Mouse (Mus musculus) CH12.LX (cell line): ENCODE data around the gene Fpr3. TPM values are rescaled to one million over a fixed set of nuclear protein-coding genes. Genes with fewer than 3 reads are reported as not detected.

Experiments
- DNase-seq: peaks from one replicate; pipeline ENCODE4 v3.0.0-alpha.2; 2013; ENCODE audit errors: extremely low read depth
- H3K27ac ChIP-seq: 2 replicates; pipeline ENCODE4 v1.5.1; 2012; ENCODE audit warnings: low read depth, mild to moderate bottlenecking, control low read depth, moderate library complexity; ENCODE audit not compliant: insufficient read depth
- H3K27me3 ChIP-seq: replicated peaks from 2 replicates; pipeline ENCODE3; 2012; ENCODE audit warnings: inconsistent platforms
- H3K36me3 ChIP-seq, 2 experiments: replicated peaks in 1 of 2; 2 replicates each; pipeline versions ENCODE3 to v1.6.1; 2012; ENCODE audit warnings: inconsistent platforms in 1 of 2, low read length in 1 of 2, mild to moderate bottlenecking in 1 of 2, mixed read lengths in 1 of 2, moderate library complexity in 1 of 2; ENCODE audit not compliant: control insufficient read depth in 1 of 2, insufficient read depth in 1 of 2
- H3K4me1 ChIP-seq, 2 experiments: 2 replicates each; pipeline ENCODE4 v1.6.1; 2012; ENCODE audit warnings: inconsistent platforms in 1 of 2, moderate library complexity in 1 of 2; ENCODE audit not compliant: insufficient read depth in 2 of 2, control insufficient read depth in 1 of 2
- H3K4me2 ChIP-seq: 2 replicates; pipeline ENCODE4 v1.6.1; 2012; ENCODE audit warnings: low read depth, mild to moderate bottlenecking, control low read depth; ENCODE audit not compliant: poor library complexity, insufficient read depth, severe bottlenecking
- H3K4me3 ChIP-seq, 3 experiments: fragments of 150-350 bp in 1 of 3; sonication (generic) in 1 of 3; replicated peaks in 1 of 3; 2 replicates each; pipeline versions ENCODE3 to v1.5.1; 2011 to 2012; ENCODE audit warnings: low read depth in 2 of 3, low read length in 2 of 3, mild to moderate bottlenecking in 2 of 3, moderate library complexity in 2 of 3, control low read depth in 1 of 3, improper control_type of control experiment in 1 of 3, inconsistent platforms in 1 of 3, mixed read lengths in 1 of 3; ENCODE audit not compliant: poor library complexity in 1 of 3
- H3K79me2 ChIP-seq: replicated peaks from 2 replicates; pipeline ENCODE4 v1.6.1; 2012; ENCODE audit warnings: mild to moderate bottlenecking, moderate library complexity; ENCODE audit not compliant: control insufficient read depth, poor library complexity, insufficient read depth, severe bottlenecking; ENCODE audit errors: extremely low read depth
- H3K9ac ChIP-seq: 2 replicates; pipeline ENCODE4 v1.6.1; 2012; ENCODE audit warnings: low read depth, mild to moderate bottlenecking, control low read depth, moderate library complexity; ENCODE audit not compliant: insufficient read depth
- H3K9me3 ChIP-seq: replicated peaks from 2 replicates; pipeline ENCODE3; 2012; ENCODE audit warnings: low read length, inconsistent platforms, mixed read lengths
- CHD2 ChIP-seq: IDR thresholded peaks from 2 replicates; pipeline ENCODE4 v1.6.1; 2011; ENCODE audit warnings: low read length, improper control_type of control experiment
- CTCF ChIP-seq, 2 experiments: IDR thresholded peaks in 1 of 2; conservative IDR thresholded peaks in 1 of 2; 2 replicates each; pipeline ENCODE4 v1.5.1; 2011 to 2012; ENCODE audit warnings: low read depth in 2 of 2, low read length in 2 of 2, improper control_type of control experiment in 1 of 2, inconsistent platforms in 1 of 2, mild to moderate bottlenecking in 1 of 2, moderate library complexity in 1 of 2
- ELF1 ChIP-seq: IDR thresholded peaks from 2 replicates; pipeline ENCODE4 v1.6.1; 2014; ENCODE audit warnings: low read depth, mild to moderate bottlenecking, inconsistent platforms, low read length, improper control_type of control experiment
- EP300 ChIP-seq: IDR thresholded peaks from 2 replicates; pipeline ENCODE4 v1.6.1; 2011; ENCODE audit warnings: low read length, improper control_type of control experiment
- ETS1 ChIP-seq: conservative IDR thresholded peaks from 2 replicates; pipeline ENCODE4 v1.6.1; 2012; ENCODE audit warnings: low read depth, mild to moderate bottlenecking, inconsistent platforms, low read length, improper control_type of control experiment, moderate library complexity
- IRF4 ChIP-seq: IDR thresholded peaks from 2 replicates; pipeline ENCODE4 v1.6.1; 2014; ENCODE audit warnings: low read depth, mild to moderate bottlenecking, inconsistent platforms, low read length, improper control_type of control experiment
- JUN ChIP-seq: IDR thresholded peaks from 2 replicates; pipeline ENCODE4 v1.6.1; 2011; ENCODE audit warnings: low read depth, mild to moderate bottlenecking, low read length, improper control_type of control experiment, moderate library complexity; ENCODE audit not compliant: insufficient read depth
- JUND ChIP-seq: conservative IDR thresholded peaks from 2 replicates; pipeline ENCODE4 v1.6.1; 2011; ENCODE audit warnings: low read depth, low read length, improper control_type of control experiment
- MAZ ChIP-seq: IDR thresholded peaks from 2 replicates; pipeline ENCODE4 v1.6.1; 2012; ENCODE audit warnings: low read depth, mild to moderate bottlenecking, inconsistent platforms, low read length, improper control_type of control experiment, moderate library complexity
- MYC ChIP-seq: IDR thresholded peaks from 2 replicates; pipeline ENCODE4 v1.6.1; 2011; ENCODE audit warnings: low read depth, mild to moderate bottlenecking, improper control_type of control experiment, low read length
- NRF1 ChIP-seq: IDR thresholded peaks from 2 replicates; pipeline ENCODE4 v1.6.1; 2014; ENCODE audit warnings: low read depth, mild to moderate bottlenecking, inconsistent platforms, low read length, improper control_type of control experiment, moderate library complexity
- RAD21 ChIP-seq: IDR thresholded peaks from 2 replicates; pipeline ENCODE4 v1.6.1; 2011; ENCODE audit warnings: low read depth, mild to moderate bottlenecking, low read length, improper control_type of control experiment, moderate library complexity
- RCOR1 ChIP-seq: conservative IDR thresholded peaks from 2 replicates; pipeline ENCODE4 v1.6.1; 2012; ENCODE audit warnings: low read depth, mild to moderate bottlenecking, inconsistent platforms, low read length, improper control_type of control experiment
- TBP ChIP-seq: conservative IDR thresholded peaks from 2 replicates; pipeline ENCODE4 v1.6.1; 2011; ENCODE audit warnings: low read depth, low read length, improper control_type of control experiment
- UBTF ChIP-seq: IDR thresholded peaks from 2 replicates; pipeline ENCODE4 v1.6.1; 2012; ENCODE audit warnings: low read depth, mild to moderate bottlenecking, inconsistent platforms, low read length, improper control_type of control experiment, moderate library complexity
- USF1 ChIP-seq: IDR thresholded peaks from 2 replicates; pipeline ENCODE4 v1.6.1; 2014; ENCODE audit warnings: low read depth, mild to moderate bottlenecking, inconsistent platforms, low read length, improper control_type of control experiment
- USF2 ChIP-seq: conservative IDR thresholded peaks from 2 replicates; pipeline ENCODE4 v1.6.1; 2011; ENCODE audit warnings: low read depth, low read length, improper control_type of control experiment
- ZKSCAN1 ChIP-seq: IDR thresholded peaks from 2 replicates; pipeline ENCODE4 v1.6.1; 2012; ENCODE audit warnings: low read depth, inconsistent platforms, low read length, improper control_type of control experiment, borderline replicate concordance
- ZMIZ1 ChIP-seq: IDR thresholded peaks from 2 replicates; pipeline ENCODE4 v1.6.1; 2012; ENCODE audit warnings: low read depth, mild to moderate bottlenecking, inconsistent platforms, low read length, improper control_type of control experiment
- ZNF384 ChIP-seq: IDR thresholded peaks from 2 replicates; pipeline ENCODE4 v1.6.1; 2012; ENCODE audit warnings: low read depth, low read length, improper control_type of control experiment, inconsistent platforms
- dilution Hi-C: fragments of 300-500 bp; cut with MboI; formaldehyde crosslinking; loops from 2 replicates; pipeline ENCODE4 v1.14.3; 2020; ENCODE audit warnings: low sequenced_read_pairs; ENCODE audit not compliant: extremely low pct_unique_long_range_greater_than_20kb, extremely low pct_ligation_motif_present
- in situ Hi-C: fragments of 300-500 bp; cut with MboI; formaldehyde crosslinking; loops from 3 replicates; pipeline ENCODE4 v1.14.3; 2019; ENCODE audit warnings: low sequenced_read_pairs, low pct_ligation_motif_present, low pct_unique_long_range_greater_than_20kb, mixed read lengths
- polyA plus RNA-seq: library from polyadenylated mRNA; unstranded; fragments of >175 nt; gene quantifications from 2 replicates; pipeline ENCODE4 v1.2.1, GENCODE M21; 2012; ENCODE audit warnings: low read depth; ENCODE audit not compliant: insufficient read length
- total RNA-seq, 2 experiments: library from RNA; depleted of rRNA; stranded (reverse); fragments of 300-350 nt in 1 of 2; fragments of >200 nt in 1 of 2; gene quantifications; 2 replicates each; pipeline ENCODE4 v1.2.3; 2012 to 2014

The Fpr3 gene
- total and polyA plus RNA-seq, 3 experiments, result not detected

- TF ChIP-seq JUND, result no peak
- no peak for TF ChIP-seq USF2
- no peak for TF ChIP-seq UBTF
- no peak for TF ChIP-seq CTCF (conservative IDR thresholded peaks at IDR 0.05 in 1 of 2, IDR thresholded peaks at IDR 0.05 in 1 of 2; ENCODE audit: low read depth in 2 of 2, low read length in 2 of 2)
- no peak for TF ChIP-seq RAD21
- no peak for TF ChIP-seq ZMIZ1
- TF ChIP-seq MAZ, result no peak
- TF ChIP-seq USF1, result no peak
- no peak for TF ChIP-seq JUN
- TF ChIP-seq TBP, result no peak
- TF ChIP-seq RCOR1, result no peak
- no peak for TF ChIP-seq CHD2
- TF ChIP-seq EP300, result no peak
- no peak for TF ChIP-seq ELF1
- no peak for TF ChIP-seq ZKSCAN1
- TF ChIP-seq ZNF384, result no peak
- no peak for TF ChIP-seq IRF4
- TF ChIP-seq MYC, result no peak
- TF ChIP-seq NRF1, result no peak
- Histone ChIP-seq H3K79me2 (no peaks in the 10 kb centered on the region), H3K27me3 (no peaks in the 10 kb centered on the region), H3K4me3 (no peak overlapping the region), H3K4me1 (no peaks in the 10 kb centered on the region), H3K36me3 (no peaks in the 10 kb centered on the region), H3K4me2 (no peak overlapping the region), H3K9me3 (no peaks in the 10 kb centered on the region), H3K27ac (no peak overlapping the region), H3K9ac (no peak overlapping the region)
- in situ Hi-C loops (no loop called here), dilution Hi-C loops (no loop called here)
- DNase-seq, result no peak
Observed at GRCm38 (mm10) chr17:17917376-17917775, 29.7 kb downstream of the Fpr3 start.

- H3K4me1 ChIP-seq, result no peaks in the 10 kb centered on the region
- no peaks in the 10 kb centered on the region for H3K9me3 ChIP-seq
- no peaks in the 10 kb centered on the region for H3K27me3 ChIP-seq
- H3K9ac ChIP-seq, result no peak overlapping the region
- dilution Hi-C loops, result no loop called here
- in situ Hi-C loops, result no loop called here
- no peak overlapping the region for H3K4me3 ChIP-seq
- no peak for DNase-seq
- no peaks in the 10 kb centered on the region for H3K79me2 ChIP-seq
- no peaks in the 10 kb centered on the region for H3K36me3 ChIP-seq
- no peak overlapping the region for H3K4me2 ChIP-seq
- TF ChIP-seq ETS1 (peak; percentile 88), IRF4 (peak; percentile 37; the same call in 1 of the 2 replicates), RCOR1 (no peak)
- H3K27ac ChIP-seq, result no peak overlapping the region
Observed at GRCm38 (mm10) chr17:17917782-17918181, 30.1 kb downstream of the Fpr3 start.
